Mouse (Mus musculus) megakaryocyte, embryonic 14.5 days (primary cell): ENCODE results near the gene Ddx49.

Source experiments
- FLI1 ChIP-seq: IDR thresholded peaks from 2 replicates; pipeline ENCODE4 v1.6.1; 2012; ENCODE audit warnings: low read length, inconsistent platforms, mixed read lengths
- GATA1 ChIP-seq: IDR thresholded peaks from 3 replicates; pipeline ENCODE4 v1.6.1; 2012; ENCODE audit warnings: mixed read lengths, low read length, inconsistent platforms, borderline replicate concordance

- TF ChIP-seq GATA1 (no peak), FLI1 (no peak)
Measured at GRCm38 (mm10) chr8:70268799-70269565, 33.3 kb downstream of the Ddx49 start.
